Mouse (Mus musculus) urinary bladder, postnatal 14 days (tissue): ENCODE measurements around the gene Cog5.

Experiments used
- DNase-seq: peaks from one replicate; pipeline ENCODE4 v3.0.0; 2021; ENCODE audit warnings: low spot score

Cog5 gene

GRCm38 (mm10) chr12:31895095-31895734, 240.5 kb downstream of the Cog5 start:
- no peak for DNase-seq

GRCm38 (mm10) chr12:31895888-31896287, 241.2 kb downstream of the Cog5 start:
- DNase-seq = no peak

- no peak for DNase-seq
These were observed 241.6 kb downstream of the Cog5 start for GRCm38 (mm10) chr12:31896295-31896694.

GRCm38 (mm10) chr12:31896986-31897385, 242.3 kb downstream of the Cog5 start:
- no peak for DNase-seq

- DNase-seq = no peak
These were observed 242.8 kb downstream of the Cog5 start for GRCm38 (mm10) chr12:31897456-31897855.

GRCm38 (mm10) chr12:31900391-31900914, 245.8 kb downstream of the Cog5 start:
- no peak for DNase-seq

- DNase-seq = no peak
These were observed 251.3 kb downstream of the Cog5 start for GRCm38 (mm10) chr12:31905696-31906551.

GRCm38 (mm10) chr12:31907436-31907835, 252.8 kb downstream of the Cog5 start:
- no peak for DNase-seq

- DNase-seq = no peak
These were observed 258.4 kb downstream of the Cog5 start for GRCm38 (mm10) chr12:31912966-31913551.

- peak; percentile 49 for DNase-seq
These were observed 258.9 kb downstream of the Cog5 start for GRCm38 (mm10) chr12:31913614-31914013.

GRCm38 (mm10) chr12:31916691-31917090, 262.0 kb downstream of the Cog5 start:
- no peak for DNase-seq

- DNase-seq = peak; percentile 13
These were observed 262.6 kb downstream of the Cog5 start for GRCm38 (mm10) chr12:31917245-31917644.

- no peak for DNase-seq
These were observed 266.1 kb downstream of the Cog5 start for GRCm38 (mm10) chr12:31920464-31921405.

- no peak for DNase-seq
These were observed 269.5 kb downstream of the Cog5 start for GRCm38 (mm10) chr12:31924135-31924534.

- DNase-seq = no peak
These were observed 270.7 kb downstream of the Cog5 start for GRCm38 (mm10) chr12:31925343-31925742.

- DNase-seq = peak; percentile 61
These were observed 272.0 kb downstream of the Cog5 start for GRCm38 (mm10) chr12:31926661-31927061.

- no peak for DNase-seq
These were observed 273.8 kb downstream of the Cog5 start for GRCm38 (mm10) chr12:31928498-31928897.

GRCm38 (mm10) chr12:31931818-31932217, 277.1 kb downstream of the Cog5 start:
- DNase-seq = no peak

GRCm38 (mm10) chr12:31936657-31937300, 282.1 kb downstream of the Cog5 start:
- DNase-seq = no peak

- no peak for DNase-seq
These were observed 282.9 kb downstream of the Cog5 start for GRCm38 (mm10) chr12:31937613-31938012.

- DNase-seq = no peak
These were observed 283.8 kb downstream of the Cog5 start for GRCm38 (mm10) chr12:31938391-31938997.
